Mouse (Mus musculus) limb, embryonic 14.5 days (tissue): ENCODE measurements at regions not wholly inside any gene's neighbourhood (a gene's known extent, or its start where the extent isn't known, plus 50 kb on each side); places are given as distances from the start of the nearest gene placed in this dataset.

ENCODE experiments used
- ATAC-seq: fragments of 200-750 bp; cut with Nextera tagmentation; 2 replicates; pipeline ENCODE4 v1.8.0; 2017; ENCODE audit warnings: low read depth, moderate number of reproducible peaks, moderate TSS enrichment; ENCODE audit not compliant: low FRiP score
- DNase-seq: peaks from one replicate; pipeline ENCODE4 v3.0.0-alpha.2; 2015; ENCODE audit warnings: low spot score
- H3K27ac ChIP-seq: fragments of 300-500 bp; sonication (generic); replicated peaks from 2 replicates; pipeline ENCODE4 v1.5.1; 2014; ENCODE audit warnings: low read depth, mild to moderate bottlenecking, low read length, moderate library complexity, mixed read lengths
- H3K27me3 ChIP-seq: fragments of 300-500 bp; sonication (generic); 2 replicates; pipeline ENCODE4 v1.6.1; 2014; ENCODE audit warnings: low read length, mixed read lengths; ENCODE audit not compliant: control insufficient read depth, insufficient read depth
- H3K36me3 ChIP-seq: fragments of 300-500 bp; sonication (generic); 2 replicates; pipeline ENCODE4 v1.6.1; 2014; ENCODE audit warnings: mild to moderate bottlenecking, low read length, moderate library complexity, mixed read lengths; ENCODE audit not compliant: control insufficient read depth, insufficient read depth
- H3K4me1 ChIP-seq: fragments of 300-500 bp; sonication (generic); 2 replicates; pipeline ENCODE4 v1.6.1; 2014; ENCODE audit warnings: antibody characterized with exemption, low read length, mixed read lengths; ENCODE audit not compliant: control insufficient read depth, insufficient read depth
- H3K4me2 ChIP-seq: fragments of 300-500 bp; sonication (generic); replicated peaks from 2 replicates; pipeline ENCODE4 v1.6.1; 2014; ENCODE audit warnings: low read depth, mild to moderate bottlenecking, low read length, moderate library complexity; ENCODE audit not compliant: severe bottlenecking
- H3K4me3 ChIP-seq: fragments of 300-500 bp; sonication (generic); replicated peaks from 2 replicates; pipeline ENCODE4 v1.5.1; 2014; ENCODE audit warnings: low read length
- H3K9ac ChIP-seq: fragments of 300-500 bp; sonication (generic); 2 replicates; pipeline ENCODE4 v1.6.1; 2014; ENCODE audit warnings: mild to moderate bottlenecking, low read depth, low read length, moderate library complexity; ENCODE audit not compliant: severe bottlenecking
- H3K9me3 ChIP-seq: fragments of 300-500 bp; sonication (generic); 2 replicates; pipeline ENCODE4 v1.6.1; 2016; ENCODE audit warnings: low read length; ENCODE audit not compliant: control insufficient read depth
- POLR2A ChIP-seq: fragments of 200-500 bp; IDR thresholded peaks from 2 replicates; pipeline ENCODE4 v1.8.0; 2012; ENCODE audit warnings: inconsistent platforms, mild to moderate bottlenecking, moderate library complexity, borderline replicate concordance; ENCODE audit not compliant: insufficient read depth, insufficient read length; ENCODE audit errors: extremely low read depth
- WGBS: fragments of 180-500 bp; shearing (Covaris S2); extraction: QIAGEN DNeasy Blood & Tissue Kit; methylation state at CpG from one replicate; pipeline ENCODE4 v1.1.7; 2014; 5-methylcytosine and 5-hydroxymethylcytosine counted together

- H3K9me3 ChIP-seq, result no peaks in the 10 kb centered on the region
- 52% methylated on average over 11 of the region's 11 CpGs for WGBS
- H3K27ac ChIP-seq, result no peak overlapping the region
- no peak for TF ChIP-seq POLR2A
- H3K4me2 ChIP-seq, result no peak overlapping the region
- 0 out of 2 replicates have a peak, but pooled peaks cover 6% of the 10 kb centered on the region for H3K27me3 ChIP-seq
- no peak for DNase-seq
- no peak for ATAC-seq
- H3K9ac ChIP-seq, result no peak overlapping the region
- no peaks in the 10 kb centered on the region for H3K36me3 ChIP-seq
- peaks cover 15% of the 10 kb centered on the region for H3K4me1 ChIP-seq
- no peak overlapping the region for H3K4me3 ChIP-seq
These were observed 428.4 kb downstream of the Cd83 start for GRCm38 (mm10) chr13:44212936-44213335.

DNA sequence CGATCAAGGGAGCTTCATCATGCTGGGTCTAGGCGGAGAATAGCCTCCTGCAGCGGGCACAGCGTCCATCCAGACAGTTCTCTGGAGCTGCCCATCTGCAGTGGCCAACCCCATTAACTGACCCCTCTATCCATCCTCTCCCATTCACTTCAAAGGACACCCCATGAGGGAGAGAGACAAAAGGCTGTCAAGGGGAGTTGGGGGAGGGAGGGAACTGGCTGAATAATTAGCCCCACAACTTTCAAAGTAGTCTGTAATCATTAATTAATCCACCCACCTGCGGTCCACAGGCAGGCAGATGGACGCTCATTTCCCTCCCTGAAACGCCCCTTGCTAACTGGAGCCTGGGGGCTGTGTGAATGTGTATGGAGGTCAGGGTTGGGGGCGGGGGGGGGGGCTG is 433.7 kb downstream of the Cd83 start:
- peaks cover 4% of the 10 kb centered on the region; the same call in 1 of the 2 replicates for H3K4me1 ChIP-seq
- no peak overlapping the region for H3K9ac ChIP-seq
- no peak for DNase-seq
- ATAC-seq, result no peak
- H3K4me2 ChIP-seq, result no peak overlapping the region
- no peak overlapping the region for H3K4me3 ChIP-seq
- TF ChIP-seq POLR2A, result no peak
- no peaks in the 10 kb centered on the region for H3K27me3 ChIP-seq
- no peaks in the 10 kb centered on the region for H3K9me3 ChIP-seq
- 22% methylated on average over 8 of the region's 8 CpGs for WGBS
- no peak overlapping the region for H3K27ac ChIP-seq
- H3K36me3 ChIP-seq, result no peaks in the 10 kb centered on the region

DNA sequence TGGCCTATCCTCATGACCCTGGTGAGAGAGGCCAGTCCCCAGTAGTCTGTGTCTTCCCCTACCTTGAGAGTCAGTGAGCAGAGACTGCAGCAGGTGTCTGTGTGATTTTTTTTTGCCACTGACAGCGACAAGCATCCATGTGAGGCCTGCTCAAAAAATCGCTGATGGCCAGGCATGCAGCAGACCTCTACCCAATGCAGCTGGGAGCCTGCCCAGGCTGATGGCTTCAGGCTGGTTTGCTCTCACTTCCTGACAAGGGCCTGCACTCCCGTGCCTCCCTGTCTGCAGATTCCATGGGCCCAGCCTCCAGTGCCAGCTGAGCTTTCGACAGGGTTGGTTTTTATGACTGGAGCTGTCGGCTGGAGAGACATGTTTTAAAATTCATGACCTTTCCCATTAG is 437.1 kb downstream of the Cd83 start:
- ATAC-seq (no peak), DNase-seq (no peak)
- no peaks in the 10 kb centered on the region for H3K27me3 ChIP-seq
- H3K27ac ChIP-seq, result no peak overlapping the region
- no peaks in the 10 kb centered on the region for H3K36me3 ChIP-seq
- no peak for TF ChIP-seq POLR2A
- no peak overlapping the region for H3K9ac ChIP-seq
- H3K4me2 ChIP-seq, result no peak overlapping the region
- no peak overlapping the region for H3K4me3 ChIP-seq
- peaks cover 4% of the 10 kb centered on the region; the same call in 1 of the 2 replicates for H3K4me1 ChIP-seq
- 20% methylated on average over 5 of the region's 5 CpGs for WGBS
- H3K9me3 ChIP-seq, result 0 out of 2 replicates have a peak, but pooled peaks cover 2% of the 10 kb centered on the region

- DNase-seq, result no peak
- H3K27me3 ChIP-seq, result no peaks in the 10 kb centered on the region
- no peak overlapping the region for H3K9ac ChIP-seq
- no peak overlapping the region for H3K4me2 ChIP-seq
- 0 out of 2 replicates have a peak, but pooled peaks cover 2% of the 10 kb centered on the region for H3K9me3 ChIP-seq
- ATAC-seq, result no peak
- H3K4me3 ChIP-seq, result no peak overlapping the region
- H3K36me3 ChIP-seq, result no peaks in the 10 kb centered on the region
- H3K27ac ChIP-seq, result no peak overlapping the region
- peaks cover 4% of the 10 kb centered on the region; the same call in 1 of the 2 replicates for H3K4me1 ChIP-seq
- TF ChIP-seq POLR2A, result no peak
These were observed 437.8 kb downstream of the Cd83 start for GRCm38 (mm10) chr13:44222335-44222734.

- Histone ChIP-seq H3K4me2 (peak overlapping the region; percentile 28; the same call in 1 of the 2 replicates), H3K27me3 (no peaks in the 10 kb centered on the region), H3K9ac (no peak overlapping the region), H3K36me3 (no peaks in the 10 kb centered on the region), H3K4me1 (peaks cover 29% of the 10 kb centered on the region), H3K27ac (no peak overlapping the region), H3K9me3 (0 out of 2 replicates have a peak, but pooled peaks cover 2% of the 10 kb centered on the region), H3K4me3 (no peak overlapping the region)
- DNase-seq (no peak), ATAC-seq (no peak)
- 67% methylated on average over 14 of the region's 14 CpGs for WGBS
- no peak for TF ChIP-seq POLR2A
These were observed 443.3 kb downstream of the Cd83 start for GRCm38 (mm10) chr13:44227706-44228459.
